In the genomic region with DNA sequence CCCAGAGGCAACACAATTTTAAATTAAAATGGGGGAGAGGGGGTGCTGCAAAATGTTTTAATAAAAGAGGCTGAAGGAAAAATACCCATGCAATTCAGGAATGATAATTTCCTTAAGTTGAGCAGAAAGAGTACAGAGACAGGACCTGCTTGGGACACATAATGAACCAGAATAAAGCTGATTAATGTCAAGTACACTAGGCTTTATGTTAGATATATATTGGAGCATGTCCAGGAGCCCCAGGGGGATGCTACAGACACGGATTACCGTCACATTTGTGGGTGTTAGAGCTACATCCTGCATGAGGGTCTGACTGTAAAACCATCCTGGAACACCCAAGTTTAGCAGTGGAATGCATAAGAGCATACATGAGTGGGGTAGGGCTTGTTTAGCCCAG, we compare ENCODE assay signal across 22 mouse cellular contexts.
A peak's percentile ranks its signal among the peaks of the same experiment; 100 is the strongest.
DNase-seq lines count a peak whose midpoint lies in the region; ATAC-seq lines count a peak whose summit lies in the region.
"Had no signal": no experiment of that assay in that cellular context is flagged by ENCODE, and none has a peak within 500 bp of the region (broad histone marks: within the 10 kb centered on the region; RNA-seq: fewer than 3 reads in every experiment).

No protein-coding gene starts in this region.

- 68% methylated on average over 2 of the region's 2 CpGs for WGBS in hindbrain, embryonic 12.5 days
- WGBS in hindbrain, embryonic 16.5 days, result 20% methylated on average over 2 of the region's 2 CpGs
- 32% methylated on average over 2 of the region's 2 CpGs for WGBS in hindbrain, embryonic 15.5 days
- WGBS in hindbrain, embryonic 10.5 days, result 85% methylated on average over 2 of the region's 2 CpGs
- WGBS in midbrain, embryonic 15.5 days, result 27% methylated on average over 2 of the region's 2 CpGs
- 86% methylated on average over 2 of the region's 2 CpGs for WGBS in midbrain, embryonic 10.5 days
- WGBS in midbrain, embryonic 16.5 days, result 15% methylated on average over 2 of the region's 2 CpGs

- no peak overlapping the region for H3K4me2 ChIP-seq in hindbrain, embryonic 12.5 days (replicated peaks)
- no peak overlapping the region for H3K4me2 ChIP-seq in hindbrain, embryonic 16.5 days (ENCODE audit: low read length)
- no peak overlapping the region for H3K4me2 ChIP-seq in hindbrain, embryonic 15.5 days
- no peak overlapping the region for H3K4me2 ChIP-seq in midbrain, embryonic 15.5 days
- H3K4me2 ChIP-seq in midbrain, embryonic 16.5 days (ENCODE audit: low read length), result peak overlapping the region; percentile 1; the same call in 1 of the 2 replicates
- H3K4me2 ChIP-seq: forebrain, embryonic 13.5 days; heart, embryonic 13.5 days had no signal

- H3K27ac ChIP-seq in hindbrain, embryonic 12.5 days, result peak overlapping the region; percentile 35; the same call in 1 of the 2 replicates
- no peak overlapping the region for H3K27ac ChIP-seq in hindbrain, embryonic 16.5 days (ENCODE audit: low read depth, low read length)
- H3K27ac ChIP-seq in hindbrain, embryonic 15.5 days (replicated peaks), result peak overlapping the region; percentile 48; the same call in 1 of the 2 replicates
- H3K27ac ChIP-seq in hindbrain, embryonic 10.5 days, result no peak overlapping the region
- H3K27ac ChIP-seq in midbrain, embryonic 15.5 days, result peak overlapping the region; percentile 56; the same call in 1 of the 2 replicates
- H3K27ac ChIP-seq in midbrain, embryonic 10.5 days (replicated peaks), result no peak overlapping the region
- peak overlapping the region; percentile 49 for H3K27ac ChIP-seq in midbrain, embryonic 16.5 days (ENCODE audit: low read length)
- H3K27ac ChIP-seq: forebrain, embryonic 10.5 days; forebrain, embryonic 13.5 days; heart, adult 2 months; heart, embryonic 10.5 days; heart, embryonic 13.5 days had no signal

- H3K4me3 ChIP-seq in hindbrain, embryonic 12.5 days, result no peak overlapping the region
- H3K4me3 ChIP-seq in hindbrain, embryonic 16.5 days (ENCODE audit: low read length), result no peak overlapping the region
- H3K4me3 ChIP-seq in hindbrain, embryonic 15.5 days, result no peak overlapping the region
- no peak overlapping the region for H3K4me3 ChIP-seq in hindbrain, embryonic 10.5 days
- H3K4me3 ChIP-seq in midbrain, embryonic 15.5 days, result no peak overlapping the region
- no peak overlapping the region for H3K4me3 ChIP-seq in midbrain, embryonic 10.5 days
- H3K4me3 ChIP-seq in midbrain, embryonic 16.5 days (ENCODE audit: low read depth, low read length), result no peak overlapping the region
- H3K4me3 ChIP-seq: forebrain, embryonic 10.5 days; forebrain, embryonic 13.5 days; heart, adult 2 months; heart, embryonic 10.5 days; heart, embryonic 13.5 days had no signal

- H3K27me3 ChIP-seq in hindbrain, embryonic 12.5 days, result no peaks in the 10 kb centered on the region
- H3K27me3 ChIP-seq in hindbrain, embryonic 16.5 days (replicated peaks; ENCODE audit: control insufficient read depth, insufficient read depth, low read length), result no peaks in the 10 kb centered on the region
- H3K27me3 ChIP-seq in hindbrain, embryonic 15.5 days, result no peaks in the 10 kb centered on the region
- no peaks in the 10 kb centered on the region for H3K27me3 ChIP-seq in hindbrain, embryonic 10.5 days (ENCODE audit: insufficient read depth, poor library complexity, severe bottlenecking)
- H3K27me3 ChIP-seq in midbrain, embryonic 15.5 days (replicated peaks), result no peaks in the 10 kb centered on the region
- H3K27me3 ChIP-seq in midbrain, embryonic 10.5 days (ENCODE audit: low read depth, poor library complexity, severe bottlenecking), result no peaks in the 10 kb centered on the region
- no peaks in the 10 kb centered on the region for H3K27me3 ChIP-seq in midbrain, embryonic 16.5 days (ENCODE audit: control insufficient read depth, insufficient read depth, low read depth, low read length)
- H3K27me3 ChIP-seq: forebrain, embryonic 13.5 days; heart, embryonic 13.5 days had no signal

- peaks cover 9% of the 10 kb centered on the region for H3K4me1 ChIP-seq in hindbrain, embryonic 12.5 days
- H3K4me1 ChIP-seq in hindbrain, embryonic 16.5 days (ENCODE audit: control insufficient read depth, insufficient read depth, low read depth, low read length), result peaks cover 18% of the 10 kb centered on the region
- H3K4me1 ChIP-seq in hindbrain, embryonic 15.5 days (replicated peaks), result peaks cover 29% of the 10 kb centered on the region
- H3K4me1 ChIP-seq in hindbrain, embryonic 10.5 days (replicated peaks), result no peaks in the 10 kb centered on the region
- H3K4me1 ChIP-seq in midbrain, embryonic 15.5 days, result peaks cover 25% of the 10 kb centered on the region
- no peaks in the 10 kb centered on the region for H3K4me1 ChIP-seq in midbrain, embryonic 10.5 days
- H3K4me1 ChIP-seq in midbrain, embryonic 16.5 days (ENCODE audit: control insufficient read depth, insufficient read depth, low read length), result peaks cover 23% of the 10 kb centered on the region
- H3K4me1 ChIP-seq: forebrain, embryonic 10.5 days; heart, embryonic 10.5 days; heart, embryonic 13.5 days had no signal

- no peaks in the 10 kb centered on the region for H3K36me3 ChIP-seq in hindbrain, embryonic 12.5 days
- no peaks in the 10 kb centered on the region for H3K36me3 ChIP-seq in hindbrain, embryonic 16.5 days (ENCODE audit: control insufficient read depth, insufficient read depth, low read length)
- H3K36me3 ChIP-seq in hindbrain, embryonic 15.5 days, result no peaks in the 10 kb centered on the region
- no peaks in the 10 kb centered on the region for H3K36me3 ChIP-seq in hindbrain, embryonic 10.5 days
- H3K36me3 ChIP-seq in midbrain, embryonic 15.5 days (replicated peaks), result no peaks in the 10 kb centered on the region
- H3K36me3 ChIP-seq in midbrain, embryonic 10.5 days, result no peaks in the 10 kb centered on the region
- H3K36me3 ChIP-seq in midbrain, embryonic 16.5 days (ENCODE audit: control insufficient read depth, insufficient read depth, low read length), result no peaks in the 10 kb centered on the region
- H3K36me3 ChIP-seq: forebrain, embryonic 10.5 days; heart, embryonic 10.5 days; heart, embryonic 13.5 days had no signal

- no peaks in the 10 kb centered on the region for H3K9me3 ChIP-seq in hindbrain, embryonic 12.5 days (replicated peaks)
- H3K9me3 ChIP-seq in hindbrain, embryonic 16.5 days (ENCODE audit: control insufficient read depth, low read length), result no peaks in the 10 kb centered on the region
- no peaks in the 10 kb centered on the region for H3K9me3 ChIP-seq in hindbrain, embryonic 15.5 days
- no peaks in the 10 kb centered on the region for H3K9me3 ChIP-seq in hindbrain, embryonic 10.5 days
- H3K9me3 ChIP-seq in midbrain, embryonic 15.5 days, result no peaks in the 10 kb centered on the region
- H3K9me3 ChIP-seq in midbrain, embryonic 10.5 days (replicated peaks), result no peaks in the 10 kb centered on the region
- no peaks in the 10 kb centered on the region for H3K9me3 ChIP-seq in midbrain, embryonic 16.5 days (replicated peaks; ENCODE audit: control insufficient read depth, low read length, poor library complexity, severe bottlenecking)
- H3K9me3 ChIP-seq: forebrain, embryonic 10.5 days; forebrain, embryonic 13.5 days; heart, embryonic 10.5 days; heart, embryonic 13.5 days had no signal

- DNase-seq in hindbrain, embryonic 10.5 days (ENCODE audit: low spot score), result no peak
- no peak for DNase-seq in midbrain, embryonic 10.5 days (ENCODE audit: low spot score)
- DNase-seq: adrenal gland, postnatal 10 days; adrenal gland, postnatal 36 days; cerebellum, adult 18-20 months; cerebellum, adult 9-10 months; gastrocnemius, postnatal 10 days; gastrocnemius, postnatal 36 days; heart, adult 2 months; heart, postnatal 14 days; heart, postnatal 4 days had no signal

- H3K9ac ChIP-seq in hindbrain, embryonic 12.5 days, result no peak overlapping the region
- H3K9ac ChIP-seq in hindbrain, embryonic 16.5 days (ENCODE audit: low read depth, low read length), result no peak overlapping the region
- H3K9ac ChIP-seq in hindbrain, embryonic 15.5 days, result no peak overlapping the region
- H3K9ac ChIP-seq in midbrain, embryonic 15.5 days, result no peak overlapping the region
- no peak overlapping the region for H3K9ac ChIP-seq in midbrain, embryonic 16.5 days (ENCODE audit: low read depth, low read length)
- H3K9ac ChIP-seq: forebrain, embryonic 13.5 days; heart, embryonic 13.5 days had no signal

- no peak for ATAC-seq in hindbrain, embryonic 12.5 days (ENCODE audit: low FRiP score)
- no peak for ATAC-seq in hindbrain, embryonic 16.5 days
- ATAC-seq in hindbrain, embryonic 15.5 days (ENCODE audit: low FRiP score, low read depth), result no peak
- peak; percentile 57; the same call in 1 of the 2 replicates for ATAC-seq in midbrain, embryonic 15.5 days (replicated peaks)
- peak; percentile 49 for ATAC-seq in midbrain, embryonic 16.5 days
- no peak for ATAC-seq in activated CD4-positive, CD25-positive, alpha-beta regulatory T cell, adult 4 months
- ATAC-seq: forebrain, embryonic 16.5 days had no signal

Comparison
In these comparisons a context has a peak if more than half of its experiments do, and no peak if none do; other contexts are left out.
1. H3K27ac ChIP-seq: peak in hindbrain, embryonic 12.5 days (single experiment), hindbrain, embryonic 15.5 days (single experiment), midbrain, embryonic 15.5 days (single experiment) and midbrain, embryonic 16.5 days (single experiment); none in hindbrain, embryonic 16.5 days (single experiment), hindbrain, embryonic 10.5 days (single experiment) and midbrain, embryonic 10.5 days (single experiment).
2. ATAC-seq: peak in midbrain, embryonic 15.5 days (single experiment) and midbrain, embryonic 16.5 days (single experiment); none in hindbrain, embryonic 12.5 days (single experiment), hindbrain, embryonic 16.5 days (single experiment), hindbrain, embryonic 15.5 days (single experiment) and activated CD4-positive, CD25-positive, alpha-beta regulatory T cell, adult 4 months (single experiment).